Mouse (Mus musculus): ENCODE data around the gene Kcnk3. TPM values are rescaled to one million over a fixed set of nuclear protein-coding genes. Genes with fewer than 3 reads are reported as not detected.
A peak's percentile ranks its signal among the peaks of the same experiment; 100 is the strongest.

Kcnk3 gene
- polyA plus RNA-seq, 1 experiment: not detected

DNA sequence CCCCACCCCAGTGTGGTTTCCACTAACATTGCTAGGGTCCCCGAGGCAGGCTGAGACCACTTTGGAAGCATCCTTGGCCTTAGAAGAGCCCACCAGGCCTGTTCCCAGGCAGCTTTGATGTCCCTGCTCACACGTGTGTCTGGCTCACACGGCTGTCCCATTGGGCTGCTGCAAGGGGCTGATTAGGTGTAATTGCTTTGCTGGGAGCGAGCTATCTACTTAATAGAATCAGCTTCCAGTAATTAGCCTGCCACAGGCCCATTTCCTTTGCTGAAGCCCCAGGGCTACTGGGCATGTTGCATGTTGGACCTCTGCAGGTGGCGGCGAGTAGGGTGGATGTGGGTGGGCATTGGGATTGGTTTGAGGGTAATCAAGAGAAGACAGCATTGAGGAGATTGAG, 7.2 kb upstream of the Kcnk3 start:
- TF ChIP-seq CTCF (IDR thresholded peaks at IDR 0.05; ENCODE audit: insufficient read depth, low read depth, low read length): no peak
- Histone ChIP-seq H3K27ac (ENCODE audit: insufficient read depth, low read depth, low read length) (no peak overlapping the region), H3K4me1 (ENCODE audit: control insufficient read depth, insufficient read depth, low read length) (peaks cover 36% of the 10 kb centered on the region), H3K4me3 (ENCODE audit: insufficient read depth, low read depth, low read length) (no peak overlapping the region)
- 40% methylated on average over 6 of the region's 6 CpGs for WGBS

GRCm38 (mm10) chr5:30582017-30582416, 6.0 kb upstream of the Kcnk3 start:
- peaks cover 38% of the 10 kb centered on the region for H3K4me1 ChIP-seq (ENCODE audit: control insufficient read depth, insufficient read depth, low read length)
- TF ChIP-seq POLR2A (IDR thresholded peaks at IDR 0.05; ENCODE audit: insufficient read depth, low read depth, low read length): no peak
- TF ChIP-seq CTCF (IDR thresholded peaks at IDR 0.05; ENCODE audit: insufficient read depth, low read depth, low read length): no peak
- 75% methylated on average over 5 of the region's 5 CpGs for WGBS
- H3K4me3 ChIP-seq (ENCODE audit: insufficient read depth, low read depth, low read length): no peak overlapping the region
- no peak overlapping the region for H3K27ac ChIP-seq (ENCODE audit: insufficient read depth, low read depth, low read length)

DNA sequence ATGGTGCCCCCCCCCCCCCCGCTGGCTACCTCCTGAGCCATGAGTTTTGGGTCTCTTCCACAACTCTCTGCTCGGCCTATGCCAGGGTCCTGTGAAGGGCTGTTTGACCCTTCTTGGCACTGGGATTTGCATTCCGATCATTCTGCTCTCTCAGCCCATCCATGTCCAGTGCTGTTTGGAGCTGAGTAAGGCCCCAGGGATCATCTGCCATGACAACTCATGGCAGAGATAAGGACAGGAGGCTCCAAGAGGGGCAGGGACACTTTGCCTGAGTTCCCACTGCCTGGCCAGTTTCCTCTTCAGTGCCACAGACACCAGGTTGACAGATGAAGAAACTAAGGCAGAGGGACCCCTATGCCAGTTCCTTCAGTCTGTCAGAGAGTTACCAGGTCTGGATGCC, 1.4 kb upstream of the Kcnk3 start:
- Histone ChIP-seq H3K4me3 (ENCODE audit: insufficient read depth, low read depth, low read length) (no peak overlapping the region), H3K4me1 (ENCODE audit: control insufficient read depth, insufficient read depth, low read length) (peaks cover 46% of the 10 kb centered on the region), H3K27ac (ENCODE audit: insufficient read depth, low read depth, low read length) (no peak overlapping the region)
- no peak for TF ChIP-seq POLR2A (IDR thresholded peaks at IDR 0.05; ENCODE audit: insufficient read depth, low read depth, low read length)
- TF ChIP-seq CTCF (IDR thresholded peaks at IDR 0.05; ENCODE audit: insufficient read depth, low read depth, low read length): no peak
- 94% methylated on average over 3 of the region's 3 CpGs for WGBS

- H3K4me3 ChIP-seq (ENCODE audit: insufficient read depth, low read depth, low read length): peak overlapping the region; percentile 37
- no peak for TF ChIP-seq POLR2A (IDR thresholded peaks at IDR 0.05; ENCODE audit: insufficient read depth, low read depth, low read length)
- no peak for TF ChIP-seq CTCF (IDR thresholded peaks at IDR 0.05; ENCODE audit: insufficient read depth, low read depth, low read length)
- no peak overlapping the region for H3K27ac ChIP-seq (ENCODE audit: insufficient read depth, low read depth, low read length)
- peaks cover 48% of the 10 kb centered on the region for H3K4me1 ChIP-seq (ENCODE audit: control insufficient read depth, insufficient read depth, low read length)
- WGBS: 52% methylated on average over 2 of the region's 2 CpGs
These were observed 869 bp upstream of the Kcnk3 start for GRCm38 (mm10) chr5:30587101-30587500.

DNA sequence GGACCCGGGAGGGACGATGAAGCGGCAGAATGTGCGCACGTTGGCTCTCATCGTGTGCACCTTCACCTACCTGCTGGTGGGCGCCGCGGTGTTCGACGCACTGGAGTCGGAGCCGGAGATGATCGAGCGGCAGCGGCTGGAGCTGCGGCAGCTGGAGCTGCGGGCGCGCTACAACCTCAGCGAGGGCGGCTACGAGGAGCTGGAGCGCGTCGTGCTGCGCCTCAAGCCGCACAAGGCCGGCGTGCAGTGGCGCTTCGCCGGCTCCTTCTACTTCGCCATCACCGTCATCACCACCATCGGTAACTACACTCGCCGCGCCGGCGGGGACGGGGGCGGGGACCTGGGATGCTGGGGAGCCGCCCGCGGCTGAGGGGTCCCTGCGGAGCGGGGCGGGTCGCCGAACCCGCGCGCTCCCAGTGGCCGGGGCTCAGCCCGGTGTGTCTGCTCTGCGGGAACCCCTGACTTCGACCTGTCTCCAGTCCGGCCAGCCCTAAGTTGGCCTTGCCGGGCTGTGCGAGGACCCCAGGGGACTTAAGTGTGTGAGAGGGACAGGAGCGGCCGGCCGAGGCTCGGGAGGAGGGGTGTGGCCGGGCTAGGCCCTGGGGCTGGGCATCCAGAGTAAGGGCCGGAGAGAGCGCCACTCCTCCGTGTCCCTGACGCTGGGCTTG, 465 bp downstream of the Kcnk3 start:
- under 1% methylated on average over 70 of the region's 70 CpGs for WGBS
- H3K4me3 ChIP-seq (ENCODE audit: insufficient read depth, low read depth, low read length): peak overlapping the region; percentile 95
- H3K4me1 ChIP-seq (ENCODE audit: control insufficient read depth, insufficient read depth, low read length): peaks cover 54% of the 10 kb centered on the region
- 0 out of 2 replicates have a peak, but pooled peaks have one; percentile 3 for TF ChIP-seq CTCF (IDR thresholded peaks at IDR 0.05; ENCODE audit: insufficient read depth, low read depth, low read length)
- 0 out of 2 replicates have a peak, but pooled peaks have one; percentile 16 for TF ChIP-seq POLR2A (IDR thresholded peaks at IDR 0.05; ENCODE audit: insufficient read depth, low read depth, low read length)
- peak overlapping the region; percentile 94 for H3K27ac ChIP-seq (ENCODE audit: insufficient read depth, low read depth, low read length)

DNA sequence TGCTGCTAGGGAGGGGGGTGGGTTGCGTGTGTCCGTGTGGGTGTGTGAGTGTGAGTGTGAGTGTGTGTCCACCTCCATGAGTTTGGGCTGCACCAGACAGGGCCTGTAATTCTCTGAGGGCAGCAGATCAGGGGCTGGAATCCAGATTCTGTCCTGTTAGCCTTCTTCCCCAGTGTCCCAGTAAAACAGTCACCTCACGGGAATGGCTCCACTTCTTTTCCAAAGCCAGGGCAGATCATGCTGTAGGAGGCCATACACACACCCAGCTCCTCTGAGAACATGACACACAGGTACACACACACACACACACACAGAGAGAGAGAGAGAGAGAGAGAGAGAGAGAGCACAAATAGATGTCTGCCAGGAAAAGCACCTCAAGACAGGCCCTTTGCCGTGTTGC, 1.1 kb downstream of the Kcnk3 start:
- peak overlapping the region; percentile 94; the same call in 1 of the 2 replicates for H3K27ac ChIP-seq (ENCODE audit: insufficient read depth, low read depth, low read length)
- no peak for TF ChIP-seq POLR2A (IDR thresholded peaks at IDR 0.05; ENCODE audit: insufficient read depth, low read depth, low read length)
- TF ChIP-seq CTCF (IDR thresholded peaks at IDR 0.05; ENCODE audit: insufficient read depth, low read depth, low read length): no peak
- 29% methylated on average over 4 of the region's 4 CpGs for WGBS
- peak overlapping the region; percentile 95 for H3K4me3 ChIP-seq (ENCODE audit: insufficient read depth, low read depth, low read length)
- peaks cover 60% of the 10 kb centered on the region for H3K4me1 ChIP-seq (ENCODE audit: control insufficient read depth, insufficient read depth, low read length)

- Histone ChIP-seq H3K27ac (ENCODE audit: insufficient read depth, low read depth, low read length) (0 out of 2 replicates have a peak overlapping the region, but pooled peaks have one; percentile 94), H3K4me3 (ENCODE audit: insufficient read depth, low read depth, low read length) (peak overlapping the region; percentile 95), H3K4me1 (ENCODE audit: control insufficient read depth, insufficient read depth, low read length) (peaks cover 63% of the 10 kb centered on the region)
- TF ChIP-seq CTCF (IDR thresholded peaks at IDR 0.05; ENCODE audit: insufficient read depth, low read depth, low read length) (no peak), POLR2A (IDR thresholded peaks at IDR 0.05; ENCODE audit: insufficient read depth, low read depth, low read length) (no peak)
- WGBS: 50% methylated on average over 3 of the region's 3 CpGs
These were observed 1.6 kb downstream of the Kcnk3 start for GRCm38 (mm10) chr5:30589546-30589945.

DNA sequence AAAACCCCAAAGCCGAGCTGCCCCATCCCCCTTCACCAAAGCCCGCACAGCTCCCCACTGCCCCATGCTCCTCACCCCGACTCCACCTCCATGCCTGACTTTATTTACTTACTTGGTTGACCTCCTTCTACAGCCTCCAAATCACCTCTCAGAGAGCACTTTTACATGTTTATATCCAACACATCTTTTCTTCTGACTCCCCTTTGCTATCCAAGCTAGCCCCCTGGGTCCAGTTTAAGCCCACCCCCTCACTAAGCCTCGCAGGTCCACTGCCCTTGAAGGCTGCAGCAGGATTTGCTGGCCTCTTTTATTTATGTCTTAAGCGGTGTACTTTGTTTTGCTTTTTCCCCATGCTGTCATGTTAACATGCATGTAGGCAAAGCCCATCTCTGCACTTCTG, 2.3 kb downstream of the Kcnk3 start:
- H3K27ac ChIP-seq (ENCODE audit: insufficient read depth, low read depth, low read length): peak overlapping the region; percentile 77; the same call in 1 of the 2 replicates
- H3K4me1 ChIP-seq (ENCODE audit: control insufficient read depth, insufficient read depth, low read length): peaks cover 70% of the 10 kb centered on the region
- TF ChIP-seq POLR2A (IDR thresholded peaks at IDR 0.05; ENCODE audit: insufficient read depth, low read depth, low read length) (no peak), CTCF (IDR thresholded peaks at IDR 0.05; ENCODE audit: insufficient read depth, low read depth, low read length) (no peak)
- H3K4me3 ChIP-seq (ENCODE audit: insufficient read depth, low read depth, low read length): no peak overlapping the region; the same call in 1 of the 2 replicates
- WGBS: 85% methylated on average over 5 of the region's 5 CpGs

- TF ChIP-seq CTCF (IDR thresholded peaks at IDR 0.05; ENCODE audit: insufficient read depth, low read depth, low read length) (no peak), POLR2A (IDR thresholded peaks at IDR 0.05; ENCODE audit: insufficient read depth, low read depth, low read length) (no peak)
- WGBS: 43% methylated on average over 5 of the region's 5 CpGs
- peaks cover 74% of the 10 kb centered on the region for H3K4me1 ChIP-seq (ENCODE audit: control insufficient read depth, insufficient read depth, low read length)
- H3K27ac ChIP-seq (ENCODE audit: insufficient read depth, low read depth, low read length): peak overlapping the region; percentile 77
- H3K4me3 ChIP-seq (ENCODE audit: insufficient read depth, low read depth, low read length): 0 out of 2 replicates have a peak overlapping the region, but pooled peaks have one; percentile 5
These were observed 3.3 kb downstream of the Kcnk3 start for GRCm38 (mm10) chr5:30591205-30591731.
